Mouse (Mus musculus): ENCODE measurements at regions not wholly inside any gene's neighbourhood (a gene's known extent, or its start where the extent isn't known, plus 50 kb on each side); places are given as distances from the start of the nearest gene placed in this dataset.

GRCm38 (mm10) chr5:35170369-35171130 is 65.0 kb upstream of the Lrpap1 start:
- TF ChIP-seq POLR2A (IDR thresholded peaks at IDR 0.05; ENCODE audit: insufficient read length, low read depth) (no peak), USF1 (IDR thresholded peaks at IDR 0.05; ENCODE audit: low read depth) (no peak), POLR2AphosphoS2 (IDR thresholded peaks at IDR 0.05; ENCODE audit: insufficient read length, low read depth) (no peak), REST (IDR thresholded peaks at IDR 0.05; ENCODE audit: insufficient read depth, insufficient read length) (no peak), MYOD1 (IDR thresholded peaks at IDR 0.05; ENCODE audit: control insufficient read depth in 1 of 3, insufficient read length in 2 of 3, low read depth in 2 of 3) (no peak), TCF12 (IDR thresholded peaks at IDR 0.05; ENCODE audit: insufficient read depth, poor library complexity, severe bottlenecking) (no peak), CEBPB (IDR thresholded peaks at IDR 0.05; ENCODE audit: insufficient read depth, poor library complexity, severe bottlenecking) (no peak), SRF (IDR thresholded peaks at IDR 0.05; ENCODE audit: control insufficient read depth, insufficient read length, low read depth) (no peak), MYOG (IDR thresholded peaks at IDR 0.05; ENCODE audit: control insufficient read depth in 1 of 3, insufficient read depth in 1 of 3, insufficient read length in 2 of 3, low read depth in 2 of 3) (no peak), E2F4 (IDR thresholded peaks at IDR 0.05; ENCODE audit: insufficient read depth) (no peak), MAX (IDR thresholded peaks at IDR 0.05; ENCODE audit: low read depth) (no peak), TCF3 (IDR thresholded peaks at IDR 0.05; ENCODE audit: insufficient read length, low read depth) (no peak)
